Mouse (Mus musculus) kidney, embryonic 16.5 days (tissue): ENCODE data around the gene March1. TPM values are rescaled to one million over a fixed set of nuclear protein-coding genes. Genes with fewer than 3 reads are reported as not detected.

ENCODE experiments used
- ATAC-seq: fragments of 200-750 bp; cut with Nextera tagmentation; 2 replicates; pipeline ENCODE4 v1.8.0; 2017; ENCODE audit warnings: moderate TSS enrichment; ENCODE audit not compliant: low FRiP score, low TSS enrichment
- H3K27ac ChIP-seq: fragments of 300-500 bp; sonication (generic); 2 replicates; pipeline ENCODE4 v1.5.1; 2014; ENCODE audit warnings: low read length
- H3K27me3 ChIP-seq: fragments of 300-500 bp; sonication (generic); 2 replicates; pipeline ENCODE4 v1.6.1; 2014; ENCODE audit warnings: low read length, control low read depth, mixed read lengths; ENCODE audit not compliant: insufficient read depth
- H3K36me3 ChIP-seq: fragments of 300-500 bp; sonication (generic); 2 replicates; pipeline ENCODE4 v1.6.1; 2014; ENCODE audit warnings: low read length, control low read depth, mixed read lengths; ENCODE audit not compliant: insufficient read depth
- H3K4me1 ChIP-seq: fragments of 300-500 bp; sonication (generic); 2 replicates; pipeline ENCODE4 v1.6.1; 2014; ENCODE audit warnings: low read length, control low read depth, mixed read lengths; ENCODE audit not compliant: insufficient read depth
- H3K4me2 ChIP-seq: fragments of 300-500 bp; sonication (generic); replicated peaks from 2 replicates; pipeline ENCODE4 v1.6.1; 2014; ENCODE audit warnings: low read depth, low read length
- H3K4me3 ChIP-seq: fragments of 300-500 bp; sonication (generic); 2 replicates; pipeline ENCODE4 v1.5.1; 2014; ENCODE audit warnings: mild to moderate bottlenecking, low read length
- H3K9ac ChIP-seq: fragments of 300-500 bp; sonication (generic); replicated peaks from 2 replicates; pipeline ENCODE4 v1.6.1; 2014; ENCODE audit warnings: low read length
- H3K9me3 ChIP-seq: fragments of 300-500 bp; sonication (generic); 2 replicates; pipeline ENCODE4 v1.6.1; 2016; ENCODE audit warnings: low read length, control low read depth
- WGBS: fragments of 180-500 bp; shearing (Covaris S2); extraction: QIAGEN DNeasy Blood & Tissue Kit; methylation state at CpG from one replicate; pipeline ENCODE4 v1.1.7; 2014; 5-methylcytosine and 5-hydroxymethylcytosine counted together
- polyA plus RNA-seq: library from polyadenylated mRNA; unstranded; fragments of >200 nt; fragmentation: Nextera tagmentation; extraction: Ambion mirVana; gene quantifications from 2 replicates; pipeline ENCODE4 v1.2.1, GENCODE M21; 2015

Gene March1
- polyA plus RNA-seq, 1 experiment from 2014 or later: 0.26 TPM

DNA sequence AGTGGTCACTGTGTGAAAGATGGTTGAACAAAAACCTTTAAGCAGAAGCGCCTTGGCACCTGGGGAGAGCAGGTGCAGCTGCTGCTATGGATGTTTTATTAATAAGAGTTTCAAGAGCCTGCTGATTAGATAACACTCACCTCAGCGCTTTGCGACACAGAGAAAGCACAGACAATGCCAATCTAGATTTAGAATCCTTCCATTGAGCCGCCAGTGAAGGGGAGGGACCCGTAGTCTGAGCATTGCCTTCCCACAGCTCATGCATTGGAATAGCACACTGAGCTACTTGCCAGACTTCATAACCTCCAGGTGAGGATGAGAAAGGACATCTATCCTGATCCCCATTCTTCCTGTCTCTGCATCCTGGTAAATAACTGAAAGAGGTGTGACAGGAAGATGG is 359.2 kb downstream of the March1 start:
- no peak for ATAC-seq
- Histone ChIP-seq H3K9ac (no peak overlapping the region), H3K27ac (no peak overlapping the region), H3K36me3 (no peaks in the 10 kb centered on the region), H3K27me3 (no peaks in the 10 kb centered on the region), H3K4me1 (no peaks in the 10 kb centered on the region), H3K4me2 (no peak overlapping the region), H3K9me3 (no peaks in the 10 kb centered on the region), H3K4me3 (no peak overlapping the region)
- WGBS: 81% methylated on average over 5 of the region's 5 CpGs

DNA sequence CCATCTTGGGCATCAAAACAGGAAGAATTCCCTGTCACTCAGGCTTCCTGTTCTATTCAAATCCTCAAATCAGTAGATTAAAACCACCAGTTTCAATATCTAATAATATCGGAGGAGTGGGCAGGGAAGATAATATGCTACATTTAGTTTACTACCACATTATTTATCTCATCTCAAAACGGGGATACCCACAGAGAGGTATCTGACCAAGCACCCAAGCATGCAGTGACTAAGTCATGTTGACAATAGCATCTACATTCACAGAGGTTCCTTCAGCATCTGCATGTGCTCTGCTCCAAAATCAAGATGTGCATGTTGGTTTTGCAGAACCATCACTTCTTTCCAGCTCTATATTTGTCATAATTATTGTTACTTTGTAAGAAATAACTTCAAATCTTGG is 364.3 kb downstream of the March1 start:
- H3K4me2 ChIP-seq: no peak overlapping the region
- ATAC-seq: no peak
- 78% methylated on average over 2 of the region's 2 CpGs for WGBS

DNA sequence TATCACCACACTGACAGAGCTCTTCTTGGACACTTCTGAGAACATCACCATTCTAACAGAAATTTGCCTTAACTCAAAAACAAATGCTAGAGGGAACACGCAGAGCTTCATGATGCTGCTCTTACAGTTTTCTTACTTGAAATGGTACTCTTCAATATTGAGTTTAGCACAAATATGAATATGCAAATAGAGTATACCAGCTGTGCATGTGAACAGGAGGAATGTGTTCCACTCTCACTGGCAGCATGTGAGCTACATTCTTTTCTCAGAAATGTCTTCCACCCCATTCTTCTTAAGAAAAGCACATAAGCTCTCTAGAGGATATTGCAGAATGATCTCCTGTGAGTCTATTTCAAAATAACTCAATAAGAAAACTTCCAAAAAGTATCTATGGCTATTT is 370.0 kb downstream of the March1 start:
- 87% methylated on average over 1 of the region's 1 CpGs for WGBS
- ATAC-seq: no peak
- no peaks in the 10 kb centered on the region for H3K9me3 ChIP-seq

More for the DNA sequence above, 364.3 kb downstream of the March1 start:
- no peaks in the 10 kb centered on the region for H3K9me3 ChIP-seq
- H3K4me3 ChIP-seq: no peak overlapping the region
- no peak overlapping the region for H3K27ac ChIP-seq
- H3K27me3 ChIP-seq: no peaks in the 10 kb centered on the region
- H3K36me3 ChIP-seq: no peaks in the 10 kb centered on the region
- H3K4me1 ChIP-seq: no peaks in the 10 kb centered on the region
- H3K9ac ChIP-seq: no peak overlapping the region

DNA sequence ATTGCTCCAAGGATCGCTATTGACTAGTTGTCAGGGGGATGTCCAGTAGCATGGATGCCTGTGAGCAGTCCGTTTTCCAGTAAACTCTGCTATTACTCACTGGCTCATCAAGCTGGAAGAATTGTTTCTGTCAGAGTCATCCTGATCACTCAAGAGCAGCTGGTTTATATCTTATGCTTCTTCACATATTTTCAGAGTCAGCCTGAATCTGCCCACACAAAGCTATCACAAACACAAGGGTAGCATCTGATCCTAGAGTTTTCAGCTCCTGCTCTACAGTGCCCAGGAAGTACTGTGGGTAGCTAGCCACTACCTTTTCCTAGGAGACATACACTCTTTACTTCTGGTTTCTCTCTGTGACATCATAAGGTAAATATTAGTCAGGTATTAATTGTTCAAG is 405.1 kb downstream of the March1 start:
- 83% methylated on average over 2 of the region's 2 CpGs for WGBS
- Histone ChIP-seq H3K27ac (no peak overlapping the region), H3K36me3 (no peaks in the 10 kb centered on the region), H3K9ac (no peak overlapping the region), H3K4me3 (no peak overlapping the region), H3K4me1 (no peaks in the 10 kb centered on the region), H3K4me2 (no peak overlapping the region), H3K27me3 (no peaks in the 10 kb centered on the region), H3K9me3 (no peaks in the 10 kb centered on the region)
- ATAC-seq: no peak

More for the DNA sequence above, 370.0 kb downstream of the March1 start:
- no peak overlapping the region for H3K4me3 ChIP-seq
- H3K9ac ChIP-seq: no peak overlapping the region
- no peak overlapping the region for H3K27ac ChIP-seq
- no peaks in the 10 kb centered on the region for H3K4me1 ChIP-seq
- no peak overlapping the region for H3K4me2 ChIP-seq
- H3K36me3 ChIP-seq: no peaks in the 10 kb centered on the region
- no peaks in the 10 kb centered on the region for H3K27me3 ChIP-seq

DNA sequence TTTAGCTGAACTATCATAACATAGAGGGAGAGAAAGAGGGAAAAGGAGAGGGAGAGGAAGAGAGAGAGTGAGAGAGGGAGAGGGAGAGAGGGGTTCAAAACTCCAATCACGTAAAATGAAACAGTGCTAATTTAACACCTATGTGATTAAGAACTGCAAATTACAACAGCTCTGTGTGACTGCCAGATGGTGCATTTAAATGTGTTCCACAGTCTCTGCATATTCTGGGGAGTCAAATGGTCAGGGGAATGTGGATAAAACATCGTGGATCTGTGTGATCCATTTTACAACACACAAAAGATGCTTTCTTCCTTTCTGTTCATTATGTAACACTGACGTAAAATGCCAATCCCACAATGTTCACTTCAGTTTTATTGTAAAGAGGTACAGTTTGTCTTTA is 416.0 kb downstream of the March1 start:
- Histone ChIP-seq H3K4me3 (no peak overlapping the region), H3K27me3 (no peaks in the 10 kb centered on the region), H3K36me3 (no peaks in the 10 kb centered on the region), H3K9me3 (no peaks in the 10 kb centered on the region), H3K4me2 (no peak overlapping the region), H3K27ac (no peak overlapping the region), H3K4me1 (no peaks in the 10 kb centered on the region), H3K9ac (no peak overlapping the region)
- WGBS: 68% methylated on average over 3 of the region's 3 CpGs
- no peak for ATAC-seq

DNA sequence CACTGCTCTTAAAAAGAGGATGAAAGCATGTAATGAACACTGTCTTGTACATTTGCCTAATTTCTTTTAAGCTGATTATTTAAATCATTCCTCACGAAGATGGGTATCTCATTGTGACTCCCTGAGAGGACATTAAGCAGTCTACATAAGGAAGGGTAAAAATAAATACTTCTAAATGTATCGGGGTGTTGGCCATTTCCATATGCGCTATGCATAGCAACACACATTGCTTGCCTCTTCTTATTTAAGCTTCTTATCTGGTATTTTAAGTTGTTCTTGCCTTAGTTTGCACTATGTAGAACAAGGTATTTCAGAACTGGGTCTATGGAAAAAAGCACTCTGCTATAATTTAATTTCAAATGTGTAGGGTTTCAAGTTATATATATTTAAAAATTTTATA is 416.7 kb downstream of the March1 start:
- no peak for ATAC-seq
- H3K27ac ChIP-seq: no peak overlapping the region
- H3K36me3 ChIP-seq: no peaks in the 10 kb centered on the region
- no peak overlapping the region for H3K4me3 ChIP-seq
- 92% methylated on average over 3 of the region's 3 CpGs for WGBS
- no peaks in the 10 kb centered on the region for H3K9me3 ChIP-seq
- no peak overlapping the region for H3K9ac ChIP-seq
- no peak overlapping the region for H3K4me2 ChIP-seq
- H3K27me3 ChIP-seq: no peaks in the 10 kb centered on the region
- no peaks in the 10 kb centered on the region for H3K4me1 ChIP-seq

DNA sequence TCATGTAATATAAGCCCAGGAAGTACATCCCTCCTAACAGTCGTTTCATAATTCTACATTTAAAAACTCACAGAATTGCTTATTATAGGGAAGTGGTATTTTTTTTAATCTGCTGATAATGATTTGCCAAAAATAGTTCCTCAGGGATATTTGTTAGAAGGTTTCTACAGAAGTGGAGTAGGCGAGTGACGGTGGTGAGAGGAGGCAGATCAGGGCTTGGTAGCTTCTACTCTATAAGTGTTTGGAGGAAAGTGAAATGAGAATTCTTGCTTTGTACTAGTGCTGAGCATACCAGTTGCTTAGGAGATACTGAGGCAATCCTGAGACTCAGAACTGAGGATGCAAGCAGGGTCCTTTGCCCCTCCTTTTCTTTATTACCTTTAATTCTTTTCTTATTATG is 476.5 kb downstream of the March1 start:
- Histone ChIP-seq H3K4me3 (no peak overlapping the region), H3K9ac (no peak overlapping the region), H3K4me2 (no peak overlapping the region), H3K4me1 (no peaks in the 10 kb centered on the region), H3K9me3 (no peaks in the 10 kb centered on the region), H3K27ac (no peak overlapping the region), H3K27me3 (no peaks in the 10 kb centered on the region), H3K36me3 (no peaks in the 10 kb centered on the region)
- no peak for ATAC-seq
- WGBS: 91% methylated on average over 3 of the region's 3 CpGs

DNA sequence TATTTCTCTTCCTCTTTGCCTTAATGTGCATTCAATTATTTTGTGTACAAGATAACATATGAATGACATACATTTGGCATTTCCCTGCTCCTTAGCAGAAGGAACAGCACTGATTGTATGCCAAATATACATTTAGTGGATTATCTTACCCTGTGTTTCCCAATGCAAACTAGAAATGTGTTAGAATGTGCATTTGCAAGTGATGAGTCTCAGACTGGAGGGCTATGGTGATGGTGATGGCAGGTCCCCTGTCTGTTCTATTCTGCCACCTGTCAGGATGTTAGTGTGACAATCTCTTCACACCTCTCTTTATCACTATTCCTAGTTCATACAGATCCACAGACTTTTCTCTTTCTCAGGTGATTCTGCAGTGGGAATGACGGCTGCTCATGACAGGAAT is 480.4 kb downstream of the March1 start:
- Histone ChIP-seq H3K27ac (no peak overlapping the region), H3K36me3 (no peaks in the 10 kb centered on the region), H3K4me2 (no peak overlapping the region), H3K4me1 (no peaks in the 10 kb centered on the region), H3K4me3 (no peak overlapping the region), H3K9me3 (no peaks in the 10 kb centered on the region), H3K27me3 (no peaks in the 10 kb centered on the region), H3K9ac (no peak overlapping the region)
- WGBS: 81% methylated on average over 1 of the region's 1 CpGs
- no peak for ATAC-seq

DNA sequence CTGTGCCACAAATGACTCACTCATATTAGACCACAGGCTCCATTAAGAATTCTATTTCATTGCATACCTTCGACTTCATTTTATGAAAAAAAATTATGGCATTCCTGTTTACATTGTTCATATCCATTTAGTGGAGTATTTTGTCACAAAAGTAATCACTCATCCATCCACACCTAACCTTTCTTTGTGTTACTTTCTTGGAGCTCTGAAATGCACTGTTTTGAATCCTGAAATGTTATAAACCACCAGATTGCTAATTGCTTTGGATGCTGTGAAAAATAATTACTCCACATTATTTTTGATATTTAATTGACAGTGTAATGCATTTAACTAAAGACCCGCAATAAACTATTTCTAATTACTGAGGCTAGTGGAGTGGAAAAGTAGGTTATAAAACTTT is 501.6 kb downstream of the March1 start:
- H3K4me2 ChIP-seq: no peak overlapping the region
- H3K9me3 ChIP-seq: no peaks in the 10 kb centered on the region
- no peak overlapping the region for H3K9ac ChIP-seq
- H3K4me1 ChIP-seq: no peaks in the 10 kb centered on the region
- no peaks in the 10 kb centered on the region for H3K27me3 ChIP-seq
- no peak overlapping the region for H3K4me3 ChIP-seq
- H3K27ac ChIP-seq: no peak overlapping the region
- WGBS: 67% methylated on average over 2 of the region's 2 CpGs
- no peaks in the 10 kb centered on the region for H3K36me3 ChIP-seq
- no peak for ATAC-seq

DNA sequence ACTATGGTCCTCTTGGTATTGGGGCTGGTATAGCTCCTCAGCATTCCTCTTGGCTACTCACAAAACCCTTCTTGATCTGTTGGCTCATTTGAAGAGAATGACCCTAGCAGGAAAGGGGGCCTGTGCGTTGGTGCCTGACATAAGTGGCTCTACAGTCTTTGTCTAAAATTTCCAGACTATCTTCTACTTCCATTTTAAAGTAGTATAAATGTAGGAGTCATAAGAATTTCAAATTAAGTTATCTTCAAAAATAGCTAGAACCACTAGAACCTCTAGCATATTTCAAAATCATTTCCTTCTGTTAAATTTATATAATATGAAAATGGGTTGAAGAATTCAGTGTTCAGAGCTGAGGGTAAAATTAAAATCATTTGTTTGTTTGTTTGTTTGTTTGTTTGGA is 541.9 kb downstream of the March1 start:
- 83% methylated on average over 1 of the region's 1 CpGs for WGBS
- Histone ChIP-seq H3K36me3 (no peaks in the 10 kb centered on the region), H3K27ac (no peak overlapping the region), H3K4me3 (no peak overlapping the region), H3K4me2 (no peak overlapping the region), H3K9me3 (no peaks in the 10 kb centered on the region), H3K9ac (no peak overlapping the region), H3K27me3 (no peaks in the 10 kb centered on the region), H3K4me1 (no peaks in the 10 kb centered on the region)
- ATAC-seq: no peak

DNA sequence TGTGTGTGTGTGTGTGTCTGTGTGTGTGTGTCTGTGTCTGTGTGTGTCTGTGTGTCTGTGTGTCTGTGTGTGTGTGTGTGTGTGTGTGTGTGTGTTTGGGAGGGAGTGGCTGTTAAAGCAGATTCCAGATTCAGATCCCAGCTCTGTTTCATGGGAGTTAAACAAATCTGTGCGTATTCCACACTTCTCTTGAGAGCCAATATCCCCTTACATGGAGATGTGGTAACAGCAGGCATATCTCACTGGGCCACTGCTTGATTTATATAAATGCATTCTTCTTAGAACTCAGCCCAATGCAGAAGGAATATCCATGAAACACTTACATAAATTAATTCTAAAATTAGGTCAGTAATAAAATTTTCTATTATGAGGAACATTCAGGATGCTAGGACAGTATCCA is 549.1 kb downstream of the March1 start:
- Histone ChIP-seq H3K9ac (no peak overlapping the region), H3K4me3 (no peak overlapping the region), H3K4me2 (no peak overlapping the region), H3K36me3 (no peaks in the 10 kb centered on the region), H3K27me3 (no peaks in the 10 kb centered on the region), H3K4me1 (no peaks in the 10 kb centered on the region), H3K9me3 (no peaks in the 10 kb centered on the region), H3K27ac (no peak overlapping the region)
- 58% methylated on average over 1 of the region's 1 CpGs for WGBS
- no peak for ATAC-seq
